Mouse (Mus musculus) lung, postnatal 0 days (tissue): ENCODE measurements around the gene BC004004.

Experiments used
- CTCF ChIP-seq: IDR thresholded peaks from 2 replicates; pipeline ENCODE4 v1.5.1; 2016; ENCODE audit warnings: antibody characterized with exemption, mild to moderate bottlenecking
- EP300 ChIP-seq: IDR thresholded peaks from 2 replicates; pipeline ENCODE4 v1.6.1; 2016; ENCODE audit warnings: antibody characterized with exemption, mild to moderate bottlenecking, control low read depth

- TF ChIP-seq EP300 (no peak), CTCF (no peak)
Measured at GRCm38 (mm10) chr17:29244912-29245311, 23.7 kb upstream of the BC004004 start.
